Mouse (Mus musculus): Measurements from ENCODE around the gene Rora.

DNA sequence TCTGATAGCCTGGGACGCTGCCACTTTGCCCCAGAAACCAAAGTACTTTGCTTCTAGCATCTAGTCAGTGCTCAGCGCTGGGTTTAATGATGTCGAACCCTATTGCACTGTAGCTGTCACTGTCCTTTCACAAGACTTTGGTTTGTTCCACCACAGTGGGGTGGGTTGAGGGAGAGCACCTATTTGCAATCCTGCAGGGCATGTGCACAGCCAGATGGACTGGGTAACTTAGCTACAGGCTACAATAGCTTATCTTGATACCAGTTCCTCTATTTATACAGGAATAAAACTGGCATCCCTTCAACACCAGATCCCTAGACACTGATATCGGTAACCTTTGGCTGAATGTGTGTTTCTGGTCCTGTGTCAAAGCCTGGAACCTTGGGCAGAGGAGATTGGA is 366.8 kb downstream of the Rora start:
- TF ChIP-seq CTCF (IDR thresholded peaks at IDR 0.05; ENCODE audit: extremely low read depth, insufficient read length, insufficient replicate concordance, low read depth, low read length) = no peak
- TF ChIP-seq POLR2A (IDR thresholded peaks at IDR 0.05; ENCODE audit: low read depth, low read length) = no peak
